Mouse (Mus musculus) CH12.LX (cell line): ENCODE results near the gene Kif3b. TPM values are rescaled to one million over a fixed set of nuclear protein-coding genes. Genes with fewer than 3 reads are reported as not detected.
A peak's percentile ranks its signal among the peaks of the same experiment; 100 is the strongest.

Source experiments
- DNase-seq: peaks from one replicate; pipeline ENCODE4 v3.0.0-alpha.2; 2013; ENCODE audit errors: extremely low read depth
- H3K27ac ChIP-seq: 2 replicates; pipeline ENCODE4 v1.5.1; 2012; ENCODE audit warnings: low read depth, mild to moderate bottlenecking, control low read depth, moderate library complexity; ENCODE audit not compliant: insufficient read depth
- H3K27me3 ChIP-seq: replicated peaks from 2 replicates; pipeline ENCODE3; 2012; ENCODE audit warnings: inconsistent platforms
- H3K36me3 ChIP-seq, 2 experiments: replicated peaks in 1 of 2; 2 replicates each; pipeline versions ENCODE3 to v1.6.1; 2012; ENCODE audit warnings: inconsistent platforms in 1 of 2, low read length in 1 of 2, mild to moderate bottlenecking in 1 of 2, mixed read lengths in 1 of 2, moderate library complexity in 1 of 2; ENCODE audit not compliant: control insufficient read depth in 1 of 2, insufficient read depth in 1 of 2
- H3K4me1 ChIP-seq, 2 experiments: 2 replicates each; pipeline ENCODE4 v1.6.1; 2012; ENCODE audit warnings: inconsistent platforms in 1 of 2, moderate library complexity in 1 of 2; ENCODE audit not compliant: insufficient read depth in 2 of 2, control insufficient read depth in 1 of 2
- H3K4me2 ChIP-seq: 2 replicates; pipeline ENCODE4 v1.6.1; 2012; ENCODE audit warnings: low read depth, mild to moderate bottlenecking, control low read depth; ENCODE audit not compliant: poor library complexity, insufficient read depth, severe bottlenecking
- H3K4me3 ChIP-seq, 3 experiments: fragments of 150-350 bp in 1 of 3; sonication (generic) in 1 of 3; replicated peaks in 1 of 3; 2 replicates each; pipeline versions ENCODE3 to v1.5.1; 2011 to 2012; ENCODE audit warnings: low read depth in 2 of 3, low read length in 2 of 3, mild to moderate bottlenecking in 2 of 3, moderate library complexity in 2 of 3, control low read depth in 1 of 3, improper control_type of control experiment in 1 of 3, inconsistent platforms in 1 of 3, mixed read lengths in 1 of 3; ENCODE audit not compliant: poor library complexity in 1 of 3
- H3K79me2 ChIP-seq: replicated peaks from 2 replicates; pipeline ENCODE4 v1.6.1; 2012; ENCODE audit warnings: mild to moderate bottlenecking, moderate library complexity; ENCODE audit not compliant: control insufficient read depth, poor library complexity, insufficient read depth, severe bottlenecking; ENCODE audit errors: extremely low read depth
- H3K9ac ChIP-seq: 2 replicates; pipeline ENCODE4 v1.6.1; 2012; ENCODE audit warnings: low read depth, mild to moderate bottlenecking, control low read depth, moderate library complexity; ENCODE audit not compliant: insufficient read depth
- H3K9me3 ChIP-seq: replicated peaks from 2 replicates; pipeline ENCODE3; 2012; ENCODE audit warnings: low read length, inconsistent platforms, mixed read lengths
- BHLHE40 ChIP-seq: IDR thresholded peaks from 2 replicates; pipeline ENCODE4 v1.6.1; 2011; ENCODE audit warnings: mild to moderate bottlenecking, low read depth, low read length, improper control_type of control experiment
- CTCF ChIP-seq, 2 experiments: IDR thresholded peaks in 1 of 2; conservative IDR thresholded peaks in 1 of 2; 2 replicates each; pipeline ENCODE4 v1.5.1; 2011 to 2012; ENCODE audit warnings: low read depth in 2 of 2, low read length in 2 of 2, improper control_type of control experiment in 1 of 2, inconsistent platforms in 1 of 2, mild to moderate bottlenecking in 1 of 2, moderate library complexity in 1 of 2
- E2F4 ChIP-seq: IDR thresholded peaks from 2 replicates; pipeline ENCODE4 v1.6.1; 2011; ENCODE audit warnings: low read depth, low read length, improper control_type of control experiment; ENCODE audit not compliant: insufficient replicate concordance
- ELF1 ChIP-seq: IDR thresholded peaks from 2 replicates; pipeline ENCODE4 v1.6.1; 2014; ENCODE audit warnings: low read depth, mild to moderate bottlenecking, inconsistent platforms, low read length, improper control_type of control experiment
- EP300 ChIP-seq: IDR thresholded peaks from 2 replicates; pipeline ENCODE4 v1.6.1; 2011; ENCODE audit warnings: low read length, improper control_type of control experiment
- ETS1 ChIP-seq: conservative IDR thresholded peaks from 2 replicates; pipeline ENCODE4 v1.6.1; 2012; ENCODE audit warnings: low read depth, mild to moderate bottlenecking, inconsistent platforms, low read length, improper control_type of control experiment, moderate library complexity
- JUN ChIP-seq: IDR thresholded peaks from 2 replicates; pipeline ENCODE4 v1.6.1; 2011; ENCODE audit warnings: low read depth, mild to moderate bottlenecking, low read length, improper control_type of control experiment, moderate library complexity; ENCODE audit not compliant: insufficient read depth
- JUND ChIP-seq: conservative IDR thresholded peaks from 2 replicates; pipeline ENCODE4 v1.6.1; 2011; ENCODE audit warnings: low read depth, low read length, improper control_type of control experiment
- KAT2A ChIP-seq: IDR thresholded peaks from 2 replicates; pipeline ENCODE4 v1.6.1; 2012; ENCODE audit warnings: low read length, improper control_type of control experiment, inconsistent platforms; ENCODE audit not compliant: insufficient replicate concordance
- MAFK ChIP-seq: IDR thresholded peaks from 2 replicates; pipeline ENCODE4 v1.6.1; 2011; ENCODE audit warnings: low read length, improper control_type of control experiment; ENCODE audit not compliant: insufficient replicate concordance
- MAX ChIP-seq: IDR thresholded peaks from 2 replicates; pipeline ENCODE4 v1.6.1; 2011; ENCODE audit warnings: low read length, improper control_type of control experiment
- MAZ ChIP-seq: IDR thresholded peaks from 2 replicates; pipeline ENCODE4 v1.6.1; 2012; ENCODE audit warnings: low read depth, mild to moderate bottlenecking, inconsistent platforms, low read length, improper control_type of control experiment, moderate library complexity
- NRF1 ChIP-seq: IDR thresholded peaks from 2 replicates; pipeline ENCODE4 v1.6.1; 2014; ENCODE audit warnings: low read depth, mild to moderate bottlenecking, inconsistent platforms, low read length, improper control_type of control experiment, moderate library complexity
- PAX5 ChIP-seq: IDR thresholded peaks from 2 replicates; pipeline ENCODE4 v1.6.1; 2012; ENCODE audit warnings: low read length, inconsistent platforms, mixed read lengths
- POLR2AphosphoS2 ChIP-seq: IDR thresholded peaks from 2 replicates; pipeline ENCODE4 v1.6.1; 2011; ENCODE audit warnings: low read depth, low read length, improper control_type of control experiment
- RCOR1 ChIP-seq: conservative IDR thresholded peaks from 2 replicates; pipeline ENCODE4 v1.6.1; 2012; ENCODE audit warnings: low read depth, mild to moderate bottlenecking, inconsistent platforms, low read length, improper control_type of control experiment
- SMC3 ChIP-seq: IDR thresholded peaks from 2 replicates; pipeline ENCODE4 v1.6.1; 2011; ENCODE audit warnings: low read depth, low read length, improper control_type of control experiment
- TCF12 ChIP-seq: IDR thresholded peaks from 2 replicates; pipeline ENCODE4 v1.6.1; 2014; ENCODE audit warnings: low read depth, mild to moderate bottlenecking, inconsistent platforms, low read length, improper control_type of control experiment
- UBTF ChIP-seq: IDR thresholded peaks from 2 replicates; pipeline ENCODE4 v1.6.1; 2012; ENCODE audit warnings: low read depth, mild to moderate bottlenecking, inconsistent platforms, low read length, improper control_type of control experiment, moderate library complexity
- USF2 ChIP-seq: conservative IDR thresholded peaks from 2 replicates; pipeline ENCODE4 v1.6.1; 2011; ENCODE audit warnings: low read depth, low read length, improper control_type of control experiment
- ZC3H11A ChIP-seq: IDR thresholded peaks from 2 replicates; pipeline ENCODE4 v1.6.1; 2012; ENCODE audit warnings: low read depth, mild to moderate bottlenecking, inconsistent platforms, low read length, improper control_type of control experiment
- ZMIZ1 ChIP-seq: IDR thresholded peaks from 2 replicates; pipeline ENCODE4 v1.6.1; 2012; ENCODE audit warnings: low read depth, mild to moderate bottlenecking, inconsistent platforms, low read length, improper control_type of control experiment
- ZNF384 ChIP-seq: IDR thresholded peaks from 2 replicates; pipeline ENCODE4 v1.6.1; 2012; ENCODE audit warnings: low read depth, low read length, improper control_type of control experiment, inconsistent platforms
- dilution Hi-C: fragments of 300-500 bp; cut with MboI; formaldehyde crosslinking; loops from 2 replicates; pipeline ENCODE4 v1.14.3; 2020; ENCODE audit warnings: low sequenced_read_pairs; ENCODE audit not compliant: extremely low pct_unique_long_range_greater_than_20kb, extremely low pct_ligation_motif_present
- in situ Hi-C: fragments of 300-500 bp; cut with MboI; formaldehyde crosslinking; loops from 3 replicates; pipeline ENCODE4 v1.14.3; 2019; ENCODE audit warnings: low sequenced_read_pairs, low pct_ligation_motif_present, low pct_unique_long_range_greater_than_20kb, mixed read lengths
- polyA plus RNA-seq: library from polyadenylated mRNA; unstranded; fragments of >175 nt; gene quantifications from 2 replicates; pipeline ENCODE4 v1.2.1, GENCODE M21; 2012; ENCODE audit warnings: low read depth; ENCODE audit not compliant: insufficient read length
- total RNA-seq, 2 experiments: library from RNA; depleted of rRNA; stranded (reverse); fragments of 300-350 nt in 1 of 2; fragments of >200 nt in 1 of 2; gene quantifications; 2 replicates each; pipeline ENCODE4 v1.2.3; 2012 to 2014

Kif3b gene
- total and polyA plus RNA-seq, 3 experiments: 8.5 to 16.5 (median 10.6) TPM

DNA sequence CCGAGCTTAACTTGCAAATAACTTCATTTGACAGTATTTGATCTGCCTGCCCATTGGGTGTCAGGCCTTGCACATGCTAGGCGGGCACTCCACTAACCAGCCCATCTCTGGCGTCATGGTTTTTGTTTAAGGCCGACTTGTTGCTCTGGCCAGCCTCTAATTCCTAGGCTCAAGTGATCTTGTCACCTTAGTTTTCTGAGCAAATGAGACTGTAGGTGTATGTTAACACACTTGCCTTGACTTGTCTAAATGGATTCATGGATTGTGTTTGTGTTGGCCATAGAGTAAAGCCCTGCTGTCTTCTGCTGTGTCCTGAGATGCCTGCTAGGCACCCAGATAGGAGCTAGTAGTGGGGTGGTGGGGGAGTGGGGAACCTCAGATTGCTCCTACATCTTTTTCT, 4.0 kb downstream of the Kif3b start:
- Histone ChIP-seq H3K4me1 (peaks cover 18 to 74% of the 10 kb centered on the region in 2 experiments), H3K36me3 (peaks cover 0 to 47% of the 10 kb centered on the region in 2 experiments), H3K4me3 (no peak overlapping the region), H3K9me3 (no peaks in the 10 kb centered on the region), H3K27me3 (no peaks in the 10 kb centered on the region), H3K27ac (no peak overlapping the region), H3K9ac (no peak overlapping the region), H3K79me2 (peaks cover 7% of the 10 kb centered on the region), H3K4me2 (no peak overlapping the region)
- no peak for TF ChIP-seq MAZ
- no peak for TF ChIP-seq NRF1
- TF ChIP-seq KAT2A: no peak
- TF ChIP-seq TCF12: no peak
- TF ChIP-seq MAFK: no peak
- TF ChIP-seq ZMIZ1: no peak
- TF ChIP-seq JUND: no peak
- TF ChIP-seq RCOR1: no peak
- no peak for TF ChIP-seq UBTF
- dilution Hi-C loops: no loop called here
- in situ Hi-C loops: no loop called here
- no peak for DNase-seq

DNA sequence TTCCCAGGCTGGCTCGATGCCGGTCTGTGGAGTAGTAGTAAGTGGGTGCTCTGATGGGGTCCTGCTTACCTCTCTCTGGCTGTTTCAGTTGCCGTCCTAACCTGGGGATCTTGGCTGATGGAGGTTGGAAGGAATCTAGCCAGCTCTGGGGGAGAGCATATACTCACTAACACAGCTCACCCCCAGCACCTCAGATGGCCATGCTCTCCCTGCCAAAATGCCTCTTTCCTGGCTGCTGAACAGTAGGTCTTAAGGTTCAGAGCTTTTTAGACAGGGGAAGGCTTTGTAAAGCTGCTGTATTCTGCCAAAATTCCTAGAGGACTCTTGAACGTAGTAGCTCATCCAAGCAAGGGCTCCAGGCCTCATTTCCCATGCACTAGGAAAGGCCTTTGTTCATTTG, 6.6 kb downstream of the Kif3b start:
- no peaks in the 10 kb centered on the region for H3K27me3 ChIP-seq
- H3K9ac ChIP-seq: peak overlapping the region; percentile 16; the same call in 1 of the 2 replicates
- no peak overlapping the region for H3K4me2 ChIP-seq
- peaks cover 0 to 51% of the 10 kb centered on the region in 2 experiments for H3K36me3 ChIP-seq
- no peak for DNase-seq
- dilution Hi-C loops (no loop called here), in situ Hi-C loops (no loop called here)
- no peak overlapping the region for H3K27ac ChIP-seq
- TF ChIP-seq NRF1 (no peak), BHLHE40 (no peak), E2F4 (no peak), SMC3 (no peak), KAT2A (no peak), MAFK (no peak), ETS1 (no peak), ZC3H11A (no peak), POLR2AphosphoS2 (no peak), ZMIZ1 (no peak), PAX5 (no peak), MAX (no peak), EP300 (no peak), ELF1 (no peak), CTCF (conservative IDR thresholded peaks at IDR 0.05 in 1 of 2, IDR thresholded peaks at IDR 0.05 in 1 of 2; ENCODE audit: low read depth in 2 of 2, low read length in 2 of 2) (no peak), JUN (no peak), RCOR1 (no peak), ZNF384 (no peak), USF2 (no peak), UBTF (no peak)
- H3K9me3 ChIP-seq: no peaks in the 10 kb centered on the region
- peaks cover 7% of the 10 kb centered on the region for H3K79me2 ChIP-seq
- peaks cover 14 to 67% of the 10 kb centered on the region in 2 experiments for H3K4me1 ChIP-seq
- no peak overlapping the region for H3K4me3 ChIP-seq
